Mouse (Mus musculus) bone marrow macrophage, adult 2 months (primary cell): Measurements from ENCODE around the gene Myh10.

Experiments
- CTCF ChIP-seq: IDR thresholded peaks from 2 replicates; pipeline ENCODE4 v1.5.1; 2012; ENCODE audit warnings: low read depth, mild to moderate bottlenecking, low read length, moderate library complexity
- POLR2A ChIP-seq: IDR thresholded peaks from 2 replicates; pipeline ENCODE4 v1.6.1; 2012; ENCODE audit warnings: mild to moderate bottlenecking, low read depth, low read length, borderline replicate concordance

DNA sequence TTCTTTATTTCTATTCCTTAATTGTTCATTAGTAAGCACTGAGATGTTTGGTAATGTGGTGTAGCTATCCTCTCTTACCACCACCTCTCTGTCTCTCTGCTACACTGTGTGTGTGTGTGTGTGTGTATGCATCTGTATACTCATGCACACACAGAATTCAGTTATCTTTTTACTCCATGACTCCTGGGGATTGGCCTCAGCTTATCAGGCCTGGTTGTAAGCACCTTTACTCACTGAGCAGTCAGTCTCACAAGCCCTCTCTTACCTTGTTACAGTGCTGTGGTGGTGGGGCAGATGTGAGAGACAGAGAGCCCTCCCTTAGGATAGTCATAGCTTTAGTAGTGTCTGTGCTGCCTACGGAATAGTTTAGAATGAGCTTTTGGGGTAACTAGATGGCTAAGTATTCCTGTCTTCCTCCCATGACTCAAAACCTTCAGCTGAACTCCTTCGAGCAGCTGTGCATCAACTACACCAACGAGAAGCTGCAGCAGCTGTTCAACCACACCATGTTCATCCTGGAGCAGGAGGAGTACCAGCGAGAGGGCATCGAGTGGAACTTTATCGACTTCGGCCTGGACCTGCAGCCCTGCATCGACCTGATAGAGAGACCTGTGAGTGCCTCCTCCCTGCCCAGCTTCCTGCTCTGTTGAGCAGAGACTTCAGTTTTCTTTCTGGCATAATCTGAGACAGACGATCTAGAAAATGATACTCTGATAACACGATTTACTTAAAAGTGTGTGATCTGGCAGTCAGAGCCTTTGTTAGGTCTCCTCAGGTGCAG, 76.6 kb downstream of the Myh10 start:
- no peak for TF ChIP-seq POLR2A
- TF ChIP-seq CTCF: no peak
